Mouse (Mus musculus): ENCODE results near the gene Axin1. TPM values are rescaled to one million over a fixed set of nuclear protein-coding genes. Genes with fewer than 3 reads are reported as not detected.
A peak's percentile ranks its signal among the peaks of the same experiment; 100 is the strongest.
"Not testable (repeated sequence)": the region's sequence is repeated elsewhere in the genome, so short reads cannot be mapped to it uniquely, and the experiment has no call there.

Gene Axin1
- polyA plus RNA-seq, 1 experiment from 2014 or later = 12.7 TPM

- Histone ChIP-seq H3K27me3 (ENCODE audit: control insufficient read depth, insufficient read depth, low read length) (no peaks in the 10 kb centered on the region; the same call in 1 of the 2 replicates), H3K4me2 (no peak overlapping the region), H3K36me3 (ENCODE audit: control insufficient read depth, insufficient read depth, low read length) (no peaks in the 10 kb centered on the region), H3K4me3 (ENCODE audit: low read depth, low read length) (no peak overlapping the region), H3K27ac (ENCODE audit: low read depth, low read length) (no peak overlapping the region), H3K9ac (ENCODE audit: low read length) (no peak overlapping the region), H3K9me3 (ENCODE audit: control insufficient read depth, low read length) (no peaks in the 10 kb centered on the region), H3K4me1 (ENCODE audit: control insufficient read depth, insufficient read depth, low read length) (peaks cover under 1% of the 10 kb centered on the region)
- 73% methylated on average over 4 of the region's 4 CpGs for WGBS
- no peak for DNase-seq (ENCODE audit: low spot score, missing footprints)
- no peak for ATAC-seq (ENCODE audit: low FRiP score)
Measured at GRCm38 (mm10) chr17:26105619-26106018, 32.9 kb upstream of the Axin1 start.

GRCm38 (mm10) chr17:26110156-26110555, 28.3 kb upstream of the Axin1 start:
- H3K9me3 ChIP-seq (ENCODE audit: control insufficient read depth, low read length) = no peaks in the 10 kb centered on the region
- DNase-seq (ENCODE audit: low spot score, missing footprints) (no peak), ATAC-seq (ENCODE audit: low FRiP score) (no peak)
- WGBS = 16% methylated on average over 4 of the region's 4 CpGs
- no peak overlapping the region for H3K4me2 ChIP-seq
- no peaks in the 10 kb centered on the region for H3K36me3 ChIP-seq (ENCODE audit: control insufficient read depth, insufficient read depth, low read length)
- H3K9ac ChIP-seq (ENCODE audit: low read length) = no peak overlapping the region
- H3K27me3 ChIP-seq (ENCODE audit: control insufficient read depth, insufficient read depth, low read length) = peaks cover 33% of the 10 kb centered on the region
- H3K27ac ChIP-seq (ENCODE audit: low read depth, low read length) = no peak overlapping the region
- H3K4me3 ChIP-seq (ENCODE audit: low read depth, low read length) = no peak overlapping the region
- H3K4me1 ChIP-seq (ENCODE audit: control insufficient read depth, insufficient read depth, low read length) = peaks cover 13% of the 10 kb centered on the region

- peaks cover 13% of the 10 kb centered on the region for H3K4me1 ChIP-seq (ENCODE audit: control insufficient read depth, insufficient read depth, low read length)
- WGBS = 4% methylated on average over 4 of the region's 4 CpGs
- H3K36me3 ChIP-seq (ENCODE audit: control insufficient read depth, insufficient read depth, low read length) = no peaks in the 10 kb centered on the region
- H3K27me3 ChIP-seq (ENCODE audit: control insufficient read depth, insufficient read depth, low read length) = peaks cover 42% of the 10 kb centered on the region
- H3K4me2 ChIP-seq = no peak overlapping the region
- no peak overlapping the region for H3K9ac ChIP-seq (ENCODE audit: low read length)
- no peak overlapping the region for H3K27ac ChIP-seq (ENCODE audit: low read depth, low read length)
- no peak overlapping the region for H3K4me3 ChIP-seq (ENCODE audit: low read depth, low read length)
- ATAC-seq (ENCODE audit: low FRiP score) (no peak), DNase-seq (ENCODE audit: low spot score, missing footprints) (no peak)
- no peaks in the 10 kb centered on the region for H3K9me3 ChIP-seq (ENCODE audit: control insufficient read depth, low read length)
Measured at GRCm38 (mm10) chr17:26111024-26111423, 27.5 kb upstream of the Axin1 start.

GRCm38 (mm10) chr17:26111722-26112121, 26.8 kb upstream of the Axin1 start:
- 23% methylated on average over 4 of the region's 4 CpGs for WGBS
- DNase-seq (ENCODE audit: low spot score, missing footprints) = no peak
- H3K9me3 ChIP-seq (ENCODE audit: control insufficient read depth, low read length) = no peaks in the 10 kb centered on the region
- no peak overlapping the region for H3K4me2 ChIP-seq
- no peak overlapping the region for H3K27ac ChIP-seq (ENCODE audit: low read depth, low read length)
- no peaks in the 10 kb centered on the region for H3K36me3 ChIP-seq (ENCODE audit: control insufficient read depth, insufficient read depth, low read length)
- H3K4me3 ChIP-seq (ENCODE audit: low read depth, low read length) = no peak overlapping the region
- H3K27me3 ChIP-seq (ENCODE audit: control insufficient read depth, insufficient read depth, low read length) = peaks cover 42% of the 10 kb centered on the region
- ATAC-seq (ENCODE audit: low FRiP score) = no peak
- no peak overlapping the region for H3K9ac ChIP-seq (ENCODE audit: low read length)
- H3K4me1 ChIP-seq (ENCODE audit: control insufficient read depth, insufficient read depth, low read length) = peaks cover 13% of the 10 kb centered on the region

- Histone ChIP-seq H3K36me3 (ENCODE audit: control insufficient read depth, insufficient read depth, low read length) (no peaks in the 10 kb centered on the region), H3K27me3 (ENCODE audit: control insufficient read depth, insufficient read depth, low read length) (peaks cover 42% of the 10 kb centered on the region), H3K9me3 (ENCODE audit: control insufficient read depth, low read length) (no peaks in the 10 kb centered on the region), H3K9ac (ENCODE audit: low read length) (peak overlapping the region; percentile 77), H3K4me3 (ENCODE audit: low read depth, low read length) (peak overlapping the region; percentile 70), H3K4me1 (ENCODE audit: control insufficient read depth, insufficient read depth, low read length) (peaks cover 13% of the 10 kb centered on the region), H3K4me2 (peak overlapping the region; percentile 97), H3K27ac (ENCODE audit: low read depth, low read length) (no peak overlapping the region)
- WGBS = 19% methylated on average over 14 of the region's 14 CpGs
- DNase-seq (ENCODE audit: low spot score, missing footprints) = peak; percentile 88
- ATAC-seq (ENCODE audit: low FRiP score) = no peak; the same call in 1 of the 2 replicates
Measured at GRCm38 (mm10) chr17:26112751-26113150, 25.7 kb upstream of the Axin1 start.

GRCm38 (mm10) chr17:26113181-26113948, 25.1 kb upstream of the Axin1 start, which contains the start of gene Tmem8:
Gene Tmem8 (plus strand): TSS chr17:26113299.
- DNase-seq (ENCODE audit: low spot score, missing footprints) (peak; percentile 96), ATAC-seq (ENCODE audit: low FRiP score) (peak; percentile 80)
- Histone ChIP-seq H3K4me2 (peak within 1 kb of the TSS; percentile 97), H3K9me3 (ENCODE audit: control insufficient read depth, low read length) (no peaks in the 10 kb centered on the region), H3K4me3 (ENCODE audit: low read depth, low read length) (peak within 1 kb of the TSS; percentile 70), H3K27me3 (ENCODE audit: control insufficient read depth, insufficient read depth, low read length) (peaks cover 42% of the 10 kb centered on the region), H3K9ac (ENCODE audit: low read length) (peak within 1 kb of the TSS; percentile 77), H3K27ac (ENCODE audit: low read depth, low read length) (no peak within 1 kb of the TSS), H3K36me3 (ENCODE audit: control insufficient read depth, insufficient read depth, low read length) (no peaks in the 10 kb centered on the region), H3K4me1 (ENCODE audit: control insufficient read depth, insufficient read depth, low read length) (peaks cover 13% of the 10 kb centered on the region)
- under 1% methylated on average over 69 of the region's 75 CpGs for WGBS

GRCm38 (mm10) chr17:26114061-26114460, 24.4 kb upstream of the Axin1 start:
- DNase-seq (ENCODE audit: low spot score, missing footprints) = no peak
- Histone ChIP-seq H3K4me3 (ENCODE audit: low read depth, low read length) (peak overlapping the region; percentile 70), H3K27ac (ENCODE audit: low read depth, low read length) (no peak overlapping the region), H3K4me2 (peak overlapping the region; percentile 97), H3K36me3 (ENCODE audit: control insufficient read depth, insufficient read depth, low read length) (no peaks in the 10 kb centered on the region), H3K27me3 (ENCODE audit: control insufficient read depth, insufficient read depth, low read length) (peaks cover 42% of the 10 kb centered on the region), H3K9ac (ENCODE audit: low read length) (no peak overlapping the region; the same call in 1 of the 2 replicates), H3K4me1 (ENCODE audit: control insufficient read depth, insufficient read depth, low read length) (peaks cover 13% of the 10 kb centered on the region), H3K9me3 (ENCODE audit: control insufficient read depth, low read length) (no peaks in the 10 kb centered on the region)
- no peak for ATAC-seq (ENCODE audit: low FRiP score)
- WGBS = 8% methylated on average over 8 of the region's 8 CpGs

- H3K4me3 ChIP-seq (ENCODE audit: low read depth, low read length); H3K9me3 ChIP-seq (ENCODE audit: control insufficient read depth, low read length); DNase-seq (ENCODE audit: low spot score, missing footprints); ATAC-seq (ENCODE audit: low FRiP score); H3K36me3 ChIP-seq (ENCODE audit: control insufficient read depth, insufficient read depth, low read length); H3K9ac ChIP-seq (ENCODE audit: low read length); H3K4me2 ChIP-seq; H3K27ac ChIP-seq (ENCODE audit: low read depth, low read length): not testable (repeated sequence)
- WGBS = 66% methylated on average over 7 of the region's 7 CpGs
- peaks cover 42% of the 10 kb centered on the region for H3K27me3 ChIP-seq (ENCODE audit: control insufficient read depth, insufficient read depth, low read length)
- peaks cover 13% of the 10 kb centered on the region for H3K4me1 ChIP-seq (ENCODE audit: control insufficient read depth, insufficient read depth, low read length)
Measured at GRCm38 (mm10) chr17:26114461-26114860, 24.0 kb upstream of the Axin1 start.

- no peak overlapping the region for H3K4me3 ChIP-seq (ENCODE audit: low read depth, low read length)
- 81% methylated on average over 7 of the region's 7 CpGs for WGBS
- H3K27ac ChIP-seq (ENCODE audit: low read depth, low read length) = no peak overlapping the region
- H3K9ac ChIP-seq (ENCODE audit: low read length) = no peak overlapping the region
- peaks cover 42% of the 10 kb centered on the region for H3K27me3 ChIP-seq (ENCODE audit: control insufficient read depth, insufficient read depth, low read length)
- H3K4me2 ChIP-seq = no peak overlapping the region
- ATAC-seq (ENCODE audit: low FRiP score) = no peak
- peaks cover 13% of the 10 kb centered on the region for H3K4me1 ChIP-seq (ENCODE audit: control insufficient read depth, insufficient read depth, low read length)
- H3K9me3 ChIP-seq (ENCODE audit: control insufficient read depth, low read length) = no peaks in the 10 kb centered on the region
- no peak for DNase-seq (ENCODE audit: low spot score, missing footprints)
- no peaks in the 10 kb centered on the region for H3K36me3 ChIP-seq (ENCODE audit: control insufficient read depth, insufficient read depth, low read length)
Measured at GRCm38 (mm10) chr17:26115205-26115898, 23.1 kb upstream of the Axin1 start.

Data from midbrain, embryonic 11.5 days (tissue).